20 mouse cellular contexts compared by ENCODE assay signal in the genomic region with DNA sequence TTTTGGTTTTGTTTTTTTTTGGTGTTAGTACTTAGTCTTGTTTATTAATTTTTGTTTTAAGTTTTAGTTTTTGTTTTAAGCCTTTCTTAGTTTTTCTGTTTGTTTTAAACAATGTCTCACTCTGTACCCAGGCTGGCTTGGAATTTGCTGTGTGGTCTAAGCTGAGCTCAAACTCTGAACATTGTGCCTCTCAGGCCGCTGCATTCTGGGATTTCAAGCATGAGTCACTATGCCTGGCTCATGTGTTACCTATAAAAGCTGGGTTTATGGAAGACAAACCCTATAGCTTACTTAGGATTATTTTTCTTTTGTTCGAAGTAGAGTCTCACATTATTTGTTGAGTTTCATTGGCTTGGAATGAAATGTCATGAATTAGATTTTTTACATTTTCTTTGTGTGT.
"Had no signal": no experiment of that assay in that cellular context is flagged by ENCODE, and none has a peak within 500 bp of the region (broad histone marks: within the 10 kb centered on the region; RNA-seq: fewer than 3 reads in every experiment).

No protein-coding gene starts in this region.

- H3K27ac ChIP-seq: kidney, embryonic 15.5 days; left cerebral cortex, adult 2 months; limb, embryonic 13.5 days; liver, embryonic 13.5 days; midbrain, embryonic 13.5 days; neural tube, embryonic 13.5 days; stomach, embryonic 15.5 days had no signal

- ATAC-seq: midbrain, embryonic 13.5 days; midbrain, embryonic 16.5 days had no signal

- DNase-seq: kidney, adult 8-10 months; kidney, postnatal 10 days; kidney, postnatal 36 days; layer of hippocampus, postnatal 36 days; left cerebral cortex, postnatal 4 days; liver, embryonic 13.5 days; lung, adult 2 months; lung, postnatal 14 days; lung, postnatal 4 days; right cerebral cortex, postnatal 25 days; spleen, adult 18-20 months; thymus, postnatal 25 days had no signal

- H3K4me1 ChIP-seq: midbrain, embryonic 13.5 days; stomach, embryonic 15.5 days had no signal

- H3K4me3 ChIP-seq: kidney, embryonic 15.5 days; left cerebral cortex, adult 2 months; limb, embryonic 13.5 days; liver, embryonic 13.5 days; midbrain, embryonic 13.5 days; myocyte; neural tube, embryonic 13.5 days; stomach, embryonic 15.5 days had no signal

- H3K9me3 ChIP-seq: kidney, embryonic 15.5 days; limb, embryonic 13.5 days; liver, embryonic 13.5 days; midbrain, embryonic 13.5 days; neural tube, embryonic 13.5 days; stomach, embryonic 15.5 days had no signal

- H3K9ac ChIP-seq: kidney, embryonic 15.5 days; limb, embryonic 13.5 days; liver, embryonic 13.5 days; midbrain, embryonic 13.5 days; neural tube, embryonic 13.5 days; stomach, embryonic 15.5 days had no signal

- H3K36me3 ChIP-seq: kidney, embryonic 15.5 days; limb, embryonic 13.5 days; midbrain, embryonic 13.5 days; neural tube, embryonic 13.5 days; stomach, embryonic 15.5 days had no signal

- H3K4me2 ChIP-seq: kidney, embryonic 15.5 days; limb, embryonic 13.5 days; liver, embryonic 13.5 days; midbrain, embryonic 13.5 days; neural tube, embryonic 13.5 days; stomach, embryonic 15.5 days had no signal

- H3K27me3 ChIP-seq: kidney, embryonic 15.5 days; liver, embryonic 13.5 days; stomach, embryonic 15.5 days had no signal
